Mouse (Mus musculus) olfactory bulb, adult 2 months (tissue): Measurements from ENCODE around the gene Ccdc33.

Experiments used
- CTCF ChIP-seq: fragments of 200-500 bp; IDR thresholded peaks from 2 replicates; pipeline ENCODE4 v1.5.1; 2012; ENCODE audit warnings: low read depth, mild to moderate bottlenecking, low read length, moderate library complexity; ENCODE audit not compliant: insufficient read depth
- POLR2A ChIP-seq: fragments of 200-500 bp; IDR thresholded peaks from 2 replicates; pipeline ENCODE4 v1.6.1; 2012; ENCODE audit warnings: mild to moderate bottlenecking, low read depth, low read length, moderate library complexity; ENCODE audit not compliant: insufficient read depth

DNA sequence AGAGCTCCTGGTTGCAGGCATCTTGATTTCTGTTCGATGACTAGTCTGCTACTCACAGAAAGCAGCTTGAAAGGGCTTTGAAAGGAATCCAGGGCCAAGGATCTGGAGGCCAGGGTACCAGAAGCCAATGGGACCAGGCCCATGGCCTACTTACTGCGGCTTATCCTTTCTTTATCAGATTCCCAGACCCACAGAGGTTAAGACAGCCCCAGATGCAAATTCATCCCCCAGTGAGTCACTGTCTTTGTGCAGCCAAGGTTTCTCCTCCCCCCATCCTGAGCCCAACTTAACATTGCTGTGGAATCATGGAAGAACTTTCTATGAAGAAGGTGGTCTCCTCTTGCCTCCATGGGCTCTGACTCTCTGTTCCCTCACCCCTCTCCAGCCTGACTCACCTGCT, 106.1 kb downstream of the Ccdc33 start:
- TF ChIP-seq CTCF = no peak
- no peak for TF ChIP-seq POLR2A
